Mouse (Mus musculus) CD8-positive naive resting alpha-beta T cell, adult 2 months (primary cell): Measurements from ENCODE around the gene A4gnt.

Source experiments
- DNase-seq, 2 experiments: peaks; one replicate each; pipeline ENCODE4 v3.0.0; 2022; ENCODE audit warnings: low read depth in 2 of 2, low spot score in 2 of 2

Gene A4gnt

DNA sequence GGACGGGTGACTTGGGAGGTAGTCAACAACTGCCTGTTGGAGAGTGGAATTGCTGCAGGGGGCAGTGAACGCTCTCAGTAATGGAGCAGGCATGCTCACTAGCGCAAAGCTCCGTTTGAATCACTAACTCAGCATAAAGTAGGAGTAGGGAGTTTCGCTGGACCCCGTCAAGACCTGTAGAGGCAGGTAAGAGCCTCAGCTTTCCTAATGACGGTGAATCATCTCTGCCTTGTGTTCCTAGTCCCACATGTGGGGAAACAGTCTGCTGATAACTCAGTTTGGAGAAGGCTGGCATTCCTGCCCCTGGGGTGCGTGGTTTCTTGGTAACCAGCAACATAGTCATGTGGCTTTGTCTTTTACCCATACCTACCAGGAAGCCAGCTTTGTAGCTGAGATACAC lies 20.0 kb downstream of the A4gnt start:
- DNase-seq = no peak

DNA sequence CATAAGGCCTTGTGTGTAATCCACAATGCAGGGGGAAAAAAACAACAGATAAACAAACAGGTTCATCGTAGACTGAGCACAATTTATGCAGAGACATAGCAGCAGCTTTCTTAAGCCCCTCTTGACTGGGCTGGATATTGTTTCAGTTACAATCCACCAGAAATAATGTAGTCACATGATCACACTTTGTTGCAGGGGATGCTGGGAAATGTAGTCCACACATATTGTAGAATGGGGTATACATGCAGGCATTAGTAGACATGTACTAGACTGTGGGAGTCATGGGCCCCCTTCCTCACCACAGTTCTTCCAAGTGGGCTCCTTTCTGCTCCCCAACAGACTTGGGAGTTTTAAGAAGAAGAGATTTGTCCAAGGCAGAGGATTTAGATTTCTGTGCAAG lies 24.5 kb downstream of the A4gnt start:
- DNase-seq = no peak

DNA sequence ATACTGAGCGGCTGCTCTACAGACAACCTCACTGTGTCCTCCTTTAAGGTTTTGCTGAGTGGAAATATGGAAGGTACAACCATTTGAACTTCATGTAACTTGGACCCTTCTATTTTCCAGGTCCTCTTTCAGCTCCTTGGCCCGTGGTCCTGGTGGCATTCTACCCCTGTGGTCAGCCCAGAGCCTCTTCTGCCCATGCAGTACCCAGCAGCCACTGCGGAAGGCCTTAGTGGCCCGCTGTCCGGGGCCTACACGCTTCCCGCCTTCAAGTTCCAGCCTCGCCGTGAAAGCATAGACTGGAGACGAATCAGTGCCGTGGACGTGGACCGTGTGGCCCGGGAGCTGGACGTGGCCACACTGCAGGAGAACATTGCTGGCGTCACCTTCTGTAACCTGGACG lies 24.9 kb downstream of the A4gnt start:
- DNase-seq = no peak

DNA sequence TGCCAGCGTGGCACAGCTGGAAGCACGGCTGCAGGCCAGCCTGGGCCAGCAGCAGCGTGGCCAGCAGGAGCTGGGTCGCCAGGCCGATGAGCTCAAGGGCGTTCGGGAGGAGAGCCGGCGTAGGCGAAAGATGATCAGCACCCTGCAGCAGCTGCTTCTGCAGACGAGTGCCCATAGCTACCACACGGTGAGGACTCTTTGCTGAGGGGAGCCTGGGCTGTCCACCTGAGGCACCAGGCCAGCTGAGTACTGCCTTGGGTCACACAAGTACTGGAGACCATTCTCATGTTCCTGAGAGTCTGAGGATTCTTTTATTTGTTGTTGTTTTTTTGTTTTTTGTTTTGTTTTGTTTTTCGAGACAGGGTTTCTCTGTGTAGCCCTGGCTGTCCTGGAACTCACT lies 25.4 kb downstream of the A4gnt start:
- no peak for DNase-seq

DNA sequence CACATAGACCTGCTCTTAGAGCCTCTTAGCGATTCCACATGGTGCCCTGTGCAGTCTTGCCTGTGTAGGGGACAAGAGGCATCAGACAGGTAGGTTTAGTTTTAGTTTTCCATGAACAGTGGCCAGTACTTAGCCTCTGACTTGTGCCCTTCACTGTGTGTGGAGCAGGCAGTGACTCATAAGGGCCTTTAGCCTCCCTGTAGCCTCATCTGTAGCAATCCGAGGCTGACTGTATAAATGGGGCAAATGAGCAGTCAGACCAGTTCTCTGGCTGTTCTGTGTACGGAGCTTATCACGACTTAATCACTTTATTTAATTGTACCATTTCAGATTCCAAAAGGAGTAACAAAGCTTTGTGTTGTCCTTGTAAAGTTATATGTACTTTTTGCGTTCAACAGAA lies 27.7 kb downstream of the A4gnt start:
- DNase-seq = no peak

DNA sequence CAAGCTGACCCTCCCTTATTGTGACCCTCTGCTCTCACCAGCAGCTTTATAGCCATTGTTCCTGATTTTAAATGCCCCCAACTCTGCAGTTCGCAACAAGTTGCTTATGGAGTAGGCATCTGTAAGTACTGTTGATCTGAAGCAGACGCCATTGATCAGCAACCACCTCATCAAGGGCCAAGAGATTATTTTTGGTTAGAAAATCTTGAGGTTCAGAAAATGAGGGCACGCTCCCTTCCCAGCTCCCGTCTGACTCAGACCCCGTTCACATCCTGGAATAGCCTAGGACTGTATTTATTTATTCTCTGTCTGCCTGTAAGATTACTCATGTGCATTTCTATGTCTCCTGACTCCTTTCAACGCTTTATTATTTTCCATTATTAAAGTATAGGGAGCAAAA lies 33.1 kb downstream of the A4gnt start:
- DNase-seq = no peak

DNA sequence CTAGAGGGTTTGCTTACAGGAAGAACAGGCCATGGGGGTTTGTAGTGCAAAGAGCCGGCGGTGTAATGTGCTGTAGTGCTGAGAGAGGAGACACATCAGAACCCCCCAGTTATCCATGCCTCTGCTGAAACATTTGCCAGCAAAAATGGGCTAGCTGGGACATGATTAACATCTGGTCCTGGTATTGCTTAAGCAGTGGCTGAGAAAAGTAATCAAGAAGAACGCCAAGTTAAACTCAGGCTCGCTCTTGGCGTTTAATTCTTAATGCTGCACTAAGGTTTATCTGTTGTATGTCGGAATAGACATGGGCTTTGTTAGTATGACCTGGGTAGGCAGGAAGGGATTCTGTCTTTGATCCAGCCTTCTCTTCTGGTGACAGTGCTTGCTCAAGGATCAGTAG lies 33.8 kb downstream of the A4gnt start:
- no peak for DNase-seq

DNA sequence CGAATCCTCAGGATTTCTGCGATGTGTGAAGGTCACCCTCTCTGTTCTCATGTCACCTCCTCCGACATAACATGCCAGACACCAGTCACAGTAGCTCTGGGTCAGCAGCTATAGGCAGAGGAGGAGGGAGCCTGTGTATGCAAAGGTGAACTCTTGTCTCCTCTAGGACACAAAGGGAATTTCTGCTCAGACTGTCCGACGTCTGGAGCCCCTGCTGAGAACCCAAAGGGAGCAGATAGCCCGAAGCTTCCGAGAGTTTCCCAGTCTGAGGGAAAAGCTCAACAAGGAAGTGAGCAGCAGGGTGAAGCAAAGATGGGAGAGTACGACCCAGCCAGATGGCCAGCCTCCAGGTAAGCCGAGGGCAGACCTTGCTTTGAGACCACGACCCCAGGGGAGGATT lies 48.5 kb downstream of the A4gnt start:
- DNase-seq = no peak

DNA sequence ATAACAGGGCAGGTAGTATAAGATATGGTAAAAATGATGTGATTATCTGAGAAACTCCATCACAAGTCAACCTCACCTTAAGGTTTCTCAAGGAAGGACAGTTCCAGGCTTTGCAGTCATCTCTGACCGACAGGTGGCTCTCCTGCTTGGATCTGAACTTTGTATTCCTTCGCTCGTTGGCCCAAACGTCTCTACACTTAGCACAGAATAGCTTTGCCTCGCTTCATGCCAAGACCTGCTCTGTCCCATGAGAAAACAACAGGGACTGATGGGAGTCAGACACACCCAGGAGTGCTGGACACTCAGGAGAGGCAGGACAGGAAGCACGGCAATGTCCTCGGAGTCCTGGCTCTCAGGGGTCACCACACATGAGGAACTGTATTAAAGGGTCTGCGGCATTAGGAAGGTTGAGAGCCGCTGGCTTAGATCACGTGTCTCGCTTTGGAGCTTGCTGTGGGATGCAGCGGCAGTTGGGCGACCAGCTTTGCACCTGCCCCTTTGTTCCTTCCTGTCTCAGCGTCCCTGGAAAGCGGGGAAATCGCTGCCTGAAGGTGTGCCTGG lies 49.4 kb downstream of the A4gnt start:
- DNase-seq = no peak

DNA sequence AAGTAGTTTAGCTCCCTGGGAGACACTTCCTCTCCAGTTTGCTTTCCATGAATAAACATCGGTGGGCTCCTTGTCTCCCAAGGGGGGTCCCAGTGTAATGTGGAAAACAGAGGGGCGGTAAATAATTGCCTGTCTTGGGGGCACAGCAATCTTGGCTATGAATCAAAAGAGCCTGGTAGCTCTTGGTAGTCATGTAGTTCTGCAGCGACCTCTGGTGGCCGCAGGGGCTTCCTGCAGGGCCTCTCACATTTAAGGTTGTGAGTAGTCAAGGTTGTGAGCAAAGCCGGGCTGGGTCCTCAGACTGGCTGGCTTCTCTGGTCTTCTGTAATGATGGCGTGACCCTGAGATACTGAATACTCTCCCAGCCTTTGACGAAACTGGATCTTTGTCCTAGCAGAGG lies 50.1 kb downstream of the A4gnt start:
- DNase-seq = no peak

DNA sequence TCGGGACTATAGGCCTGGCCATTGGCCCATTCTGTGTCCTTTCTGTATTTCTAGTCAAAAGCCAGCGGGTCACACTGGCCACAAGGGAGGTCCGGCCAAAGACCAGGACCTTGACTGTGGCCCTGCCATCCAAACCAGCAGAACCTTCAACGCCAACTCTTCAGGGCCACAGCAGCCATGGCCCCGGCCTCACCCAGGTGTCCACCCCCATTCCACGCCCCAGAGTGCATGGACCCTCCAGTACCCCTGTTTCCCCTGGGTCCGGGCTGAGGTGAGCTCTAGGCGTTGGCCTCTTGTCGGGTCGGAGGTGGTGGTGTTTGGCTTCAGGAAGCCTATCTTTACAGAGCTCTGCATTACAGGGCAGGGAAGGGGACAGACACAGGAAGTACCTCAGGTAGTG lies 50.6 kb downstream of the A4gnt start:
- DNase-seq = no peak

DNA sequence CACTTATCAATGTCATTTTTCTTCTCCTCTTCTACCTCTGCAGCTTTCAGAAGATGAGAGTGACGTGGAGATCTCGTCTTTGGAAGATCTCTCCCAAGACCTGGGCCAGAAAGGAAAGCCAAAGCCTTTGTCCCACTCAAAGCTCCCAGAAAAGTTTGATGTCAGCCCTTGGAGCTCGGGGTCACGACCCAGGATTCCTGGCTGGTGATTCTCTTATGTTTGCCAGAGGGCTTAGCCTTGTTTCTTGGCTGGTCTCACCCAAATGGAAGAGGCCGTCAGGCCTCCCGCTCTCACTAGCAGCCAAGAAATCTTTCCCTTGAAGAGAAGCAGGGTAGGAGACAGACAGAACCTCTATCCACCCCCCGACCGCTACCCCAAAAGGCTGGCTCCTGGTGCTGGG lies 55.3 kb downstream of the A4gnt start:
- DNase-seq = no peak

DNA sequence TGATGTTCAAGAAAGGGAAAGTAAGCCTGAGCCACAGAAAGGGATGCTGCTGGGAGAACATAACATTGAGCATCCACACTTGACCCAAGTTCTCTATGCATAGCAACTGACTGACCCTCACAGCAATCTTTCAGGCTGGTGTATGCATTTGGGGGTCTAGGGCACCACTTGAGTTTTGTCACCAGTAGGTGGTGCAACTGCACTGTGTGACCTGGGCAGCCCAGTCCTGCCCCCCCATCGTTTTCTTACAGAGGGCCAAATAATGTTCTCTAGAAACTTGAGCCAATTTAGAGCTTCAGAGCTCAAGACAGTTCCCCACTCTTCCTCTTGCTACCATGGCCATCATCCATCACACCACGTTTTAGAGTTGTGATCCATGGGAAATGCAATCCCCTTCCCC lies 59.3 kb downstream of the A4gnt start:
- DNase-seq = no peak
